Mouse (Mus musculus): ENCODE measurements around the gene Hpcal4.

The Hpcal4 gene

DNA sequence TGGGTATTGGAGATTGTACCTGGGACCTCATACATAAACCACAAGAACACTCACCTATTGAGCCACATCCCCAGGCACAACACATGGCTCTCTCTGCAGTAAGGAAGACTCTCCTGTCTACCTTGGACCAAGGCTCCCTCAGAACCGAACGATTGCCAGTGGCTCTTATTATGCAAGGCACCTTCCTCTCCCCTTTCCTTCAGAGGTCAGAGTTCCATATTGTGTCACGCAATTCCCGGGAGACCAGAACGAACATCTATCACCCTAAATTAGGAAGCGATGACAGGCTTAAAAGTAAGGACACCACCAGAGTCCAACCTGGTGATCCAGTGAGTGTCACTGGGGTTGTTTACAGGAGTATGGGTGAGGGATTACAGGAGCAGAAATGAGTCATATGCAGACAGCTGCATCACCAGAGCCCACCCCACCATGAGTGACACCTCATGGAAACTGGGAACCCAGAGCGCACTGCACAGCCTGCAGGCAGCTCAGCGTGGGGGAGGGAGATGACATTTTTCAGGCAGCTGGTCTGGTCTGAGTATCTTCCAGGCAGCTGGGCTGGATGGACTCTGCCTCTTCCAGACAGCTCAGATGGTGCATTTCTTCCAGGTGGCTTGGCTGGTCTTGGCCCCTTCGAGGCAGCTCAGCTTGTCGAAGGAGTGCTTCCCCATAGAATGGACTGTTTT, 42.8 kb downstream of the Hpcal4 start:
- Histone ChIP-seq H3K4me1 (replicated peaks; ENCODE audit: low read depth, low read length) (peaks cover 3% of the 10 kb centered on the region; the same call in 1 of the 2 replicates), H3K4me3 (replicated peaks; ENCODE audit: low read length) (no peak overlapping the region), H3K9me3 (ENCODE audit: low read length) (no peaks in the 10 kb centered on the region), H3K36me3 (ENCODE audit: insufficient read depth, low read length) (no peaks in the 10 kb centered on the region), H3K27me3 (ENCODE audit: insufficient read depth, low read length) (peaks cover 57% of the 10 kb centered on the region)
- TF ChIP-seq CTCF (conservative IDR thresholded peaks at IDR 0.05; ENCODE audit: low read length), result no peak
- no peak for TF ChIP-seq POU5F1 (IDR thresholded peaks at IDR 0.05; ENCODE audit: borderline replicate concordance, low read length)
- no peak for TF ChIP-seq NANOG (IDR thresholded peaks at IDR 0.05; ENCODE audit: borderline replicate concordance, low read length)

- Histone ChIP-seq H3K36me3 (ENCODE audit: insufficient read depth, low read length) (no peaks in the 10 kb centered on the region), H3K9me3 (ENCODE audit: low read length) (no peaks in the 10 kb centered on the region), H3K4me3 (replicated peaks; ENCODE audit: low read length) (no peak overlapping the region), H3K4me1 (replicated peaks; ENCODE audit: low read depth, low read length) (peaks cover 11% of the 10 kb centered on the region), H3K27me3 (ENCODE audit: insufficient read depth, low read length) (peaks cover 70% of the 10 kb centered on the region)
- no peak for TF ChIP-seq CTCF (conservative IDR thresholded peaks at IDR 0.05; ENCODE audit: low read length)
- TF ChIP-seq NANOG (IDR thresholded peaks at IDR 0.05; ENCODE audit: borderline replicate concordance, low read length), result no peak
- no peak for TF ChIP-seq POU5F1 (IDR thresholded peaks at IDR 0.05; ENCODE audit: borderline replicate concordance, low read length)
These were observed 44.7 kb downstream of the Hpcal4 start for GRCm38 (mm10) chr4:123227707-123228106.

DNA sequence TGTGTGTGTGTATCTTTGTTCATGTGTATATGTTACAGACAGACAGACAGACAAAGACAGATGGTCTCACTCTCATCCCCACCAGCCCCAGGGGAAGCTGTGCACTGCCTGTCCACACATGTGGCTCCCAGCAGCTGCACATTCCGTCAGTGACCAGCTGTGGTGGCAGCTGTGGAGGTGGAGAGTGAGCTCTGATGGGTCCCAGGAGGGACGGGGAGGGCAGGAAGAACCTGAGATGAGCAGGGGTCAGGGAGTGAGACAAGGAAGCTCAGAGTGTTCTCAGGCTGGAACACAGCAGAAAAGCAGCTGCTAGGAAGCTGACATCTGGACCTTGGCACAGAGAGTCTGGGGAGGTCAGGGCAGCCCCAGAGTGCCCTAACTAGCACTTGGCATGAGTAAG, 45.2 kb downstream of the Hpcal4 start:
- TF ChIP-seq CTCF (conservative IDR thresholded peaks at IDR 0.05; ENCODE audit: low read length), result no peak
- no peak for TF ChIP-seq NANOG (IDR thresholded peaks at IDR 0.05; ENCODE audit: borderline replicate concordance, low read length)
- TF ChIP-seq POU5F1 (IDR thresholded peaks at IDR 0.05; ENCODE audit: borderline replicate concordance, low read length), result no peak
- Histone ChIP-seq H3K36me3 (ENCODE audit: insufficient read depth, low read length) (no peaks in the 10 kb centered on the region), H3K9me3 (ENCODE audit: low read length) (no peaks in the 10 kb centered on the region), H3K4me3 (replicated peaks; ENCODE audit: low read length) (no peak overlapping the region), H3K4me1 (replicated peaks; ENCODE audit: low read depth, low read length) (peaks cover 17% of the 10 kb centered on the region), H3K27me3 (ENCODE audit: insufficient read depth, low read length) (peaks cover 76% of the 10 kb centered on the region)

DNA sequence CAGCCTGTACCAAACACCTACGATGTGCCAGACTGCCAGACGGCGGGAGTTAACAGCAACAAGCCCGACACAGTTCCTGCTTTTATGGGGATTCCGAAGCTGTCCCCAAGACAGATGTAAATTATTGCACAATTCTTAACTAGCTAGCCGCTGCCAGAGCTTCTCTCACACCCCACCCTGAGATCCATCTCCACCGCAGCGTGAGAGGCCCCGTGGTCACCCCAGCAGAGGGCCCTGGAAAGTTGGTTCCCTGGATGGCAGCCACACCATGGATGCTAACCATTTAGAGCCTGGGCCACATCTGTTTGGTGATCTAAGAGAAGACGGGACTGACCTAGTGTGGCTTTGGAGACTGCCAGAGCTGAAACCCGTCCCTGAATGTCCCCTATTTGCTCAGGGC, 46.1 kb downstream of the Hpcal4 start:
- TF ChIP-seq POU5F1 (IDR thresholded peaks at IDR 0.05; ENCODE audit: borderline replicate concordance, low read length), result no peak
- TF ChIP-seq CTCF (conservative IDR thresholded peaks at IDR 0.05; ENCODE audit: low read length), result no peak
- no peak for TF ChIP-seq NANOG (IDR thresholded peaks at IDR 0.05; ENCODE audit: borderline replicate concordance, low read length)
- peaks cover 85% of the 10 kb centered on the region for H3K27me3 ChIP-seq (ENCODE audit: insufficient read depth, low read length)
- H3K4me3 ChIP-seq (replicated peaks; ENCODE audit: low read length), result peak overlapping the region; percentile 51
- no peaks in the 10 kb centered on the region for H3K36me3 ChIP-seq (ENCODE audit: insufficient read depth, low read length)
- H3K4me1 ChIP-seq (replicated peaks; ENCODE audit: low read depth, low read length), result peaks cover 22% of the 10 kb centered on the region
- no peaks in the 10 kb centered on the region for H3K9me3 ChIP-seq (ENCODE audit: low read length)

- Histone ChIP-seq H3K4me1 (replicated peaks; ENCODE audit: low read depth, low read length) (peaks cover 22% of the 10 kb centered on the region), H3K4me3 (replicated peaks; ENCODE audit: low read length) (peak overlapping the region; percentile 77; the same call in 1 of the 2 replicates), H3K36me3 (ENCODE audit: insufficient read depth, low read length) (no peaks in the 10 kb centered on the region), H3K27me3 (ENCODE audit: insufficient read depth, low read length) (peaks cover 94% of the 10 kb centered on the region), H3K9me3 (ENCODE audit: low read length) (no peaks in the 10 kb centered on the region)
- TF ChIP-seq POU5F1 (IDR thresholded peaks at IDR 0.05; ENCODE audit: borderline replicate concordance, low read length) (no peak), NANOG (IDR thresholded peaks at IDR 0.05; ENCODE audit: borderline replicate concordance, low read length) (no peak), CTCF (conservative IDR thresholded peaks at IDR 0.05; ENCODE audit: low read length) (no peak)
These were observed 49.8 kb downstream of the Hpcal4 start for GRCm38 (mm10) chr4:123232841-123233240.

DNA sequence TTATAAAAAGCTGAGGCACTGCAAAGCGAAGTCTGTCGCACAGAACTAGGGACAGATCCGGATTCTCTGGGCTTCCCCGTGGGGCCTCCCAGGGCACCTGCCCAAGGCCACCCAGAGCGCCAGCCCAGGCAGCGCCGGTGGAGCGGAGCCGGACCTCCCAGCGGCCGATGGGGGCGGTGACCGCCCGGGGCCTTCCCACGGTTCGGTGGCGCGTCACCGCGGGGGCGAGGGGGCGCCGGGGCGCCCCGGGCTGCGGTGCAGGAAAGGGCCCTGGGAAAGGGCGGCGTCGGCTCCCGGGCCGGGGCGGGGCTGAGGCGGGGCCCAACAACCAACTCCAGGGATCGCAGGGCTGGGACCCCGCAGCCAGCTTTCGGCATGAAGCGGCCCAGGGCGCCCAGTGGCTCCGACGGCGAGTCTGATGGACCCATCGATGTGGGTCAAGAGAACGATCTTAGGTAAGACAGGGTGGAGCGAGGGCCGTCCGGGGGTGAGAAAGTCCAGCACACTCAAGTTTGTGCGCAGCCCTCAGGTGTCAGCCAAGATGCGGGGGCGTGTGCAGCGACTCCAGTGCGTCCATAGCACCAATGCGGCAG, 50.6 kb downstream of the Hpcal4 start, which contains the start of gene Heyl:
Gene Heyl, plus strand, starts transcription at position 65 of the 593 bp plus-strand sequence.
- Histone ChIP-seq H3K9me3 (ENCODE audit: low read length) (no peaks in the 10 kb centered on the region), H3K4me3 (replicated peaks; ENCODE audit: low read length) (peak within 1 kb of the TSS; percentile 77), H3K4me1 (replicated peaks; ENCODE audit: low read depth, low read length) (peaks cover 22% of the 10 kb centered on the region), H3K36me3 (ENCODE audit: insufficient read depth, low read length) (no peaks in the 10 kb centered on the region), H3K27me3 (ENCODE audit: insufficient read depth, low read length) (peaks cover 94% of the 10 kb centered on the region)
- TF ChIP-seq CTCF (conservative IDR thresholded peaks at IDR 0.05; ENCODE audit: low read length) (no peak), POU5F1 (IDR thresholded peaks at IDR 0.05; ENCODE audit: borderline replicate concordance, low read length) (no peak), NANOG (IDR thresholded peaks at IDR 0.05; ENCODE audit: borderline replicate concordance, low read length) (no peak)

- Histone ChIP-seq H3K36me3 (ENCODE audit: insufficient read depth, low read length) (no peaks in the 10 kb centered on the region), H3K4me1 (replicated peaks; ENCODE audit: low read depth, low read length) (peaks cover 30% of the 10 kb centered on the region), H3K27me3 (ENCODE audit: insufficient read depth, low read length) (peaks cover 95% of the 10 kb centered on the region), H3K4me3 (replicated peaks; ENCODE audit: low read length) (no peak overlapping the region), H3K9me3 (ENCODE audit: low read length) (0 out of 2 replicates have a peak, but pooled peaks cover 3% of the 10 kb centered on the region)
- TF ChIP-seq NANOG (IDR thresholded peaks at IDR 0.05; ENCODE audit: borderline replicate concordance, low read length) (no peak), POU5F1 (IDR thresholded peaks at IDR 0.05; ENCODE audit: borderline replicate concordance, low read length) (no peak), CTCF (conservative IDR thresholded peaks at IDR 0.05; ENCODE audit: low read length) (no peak)
These were observed 52.9 kb downstream of the Hpcal4 start for GRCm38 (mm10) chr4:123235835-123236430.

GRCm38 (mm10) chr4:123236431-123237031, 53.5 kb downstream of the Hpcal4 start:
- peaks cover 30% of the 10 kb centered on the region for H3K4me1 ChIP-seq (replicated peaks; ENCODE audit: low read depth, low read length)
- H3K4me3 ChIP-seq (replicated peaks; ENCODE audit: low read length), result no peak overlapping the region
- 0 out of 2 replicates have a peak, but pooled peaks cover 3% of the 10 kb centered on the region for H3K9me3 ChIP-seq (ENCODE audit: low read length)
- H3K27me3 ChIP-seq (ENCODE audit: insufficient read depth, low read length), result peaks cover 99% of the 10 kb centered on the region
- TF ChIP-seq CTCF (conservative IDR thresholded peaks at IDR 0.05; ENCODE audit: low read length) (no peak), POU5F1 (IDR thresholded peaks at IDR 0.05; ENCODE audit: borderline replicate concordance, low read length) (no peak), NANOG (IDR thresholded peaks at IDR 0.05; ENCODE audit: borderline replicate concordance, low read length) (no peak)
- H3K36me3 ChIP-seq (ENCODE audit: insufficient read depth, low read length), result no peaks in the 10 kb centered on the region

Data from E14TG2a.4 (cell line).